In the genomic region with DNA sequence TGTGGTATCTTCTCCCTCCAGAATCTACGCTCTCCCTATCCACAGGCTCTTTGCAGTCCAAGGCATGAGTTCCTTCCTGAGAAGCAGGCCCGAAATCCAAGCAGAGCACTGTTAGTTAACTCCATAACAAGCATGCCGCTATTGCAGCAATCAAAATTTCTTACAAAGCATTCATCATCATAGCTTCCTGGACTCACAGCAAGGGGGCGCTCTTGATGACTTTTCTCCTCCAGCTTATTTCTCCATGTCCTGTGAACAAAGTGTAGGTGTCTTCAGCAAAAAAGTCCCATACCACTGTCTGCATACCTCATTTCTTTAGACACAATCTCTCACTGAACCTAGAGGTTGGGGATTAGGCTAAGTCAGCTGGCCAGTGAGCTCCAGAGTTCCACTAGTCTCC, we compare ENCODE assay signal across 17 mouse cellular contexts.
DNase-seq lines count a peak whose midpoint lies in the region; ATAC-seq and TF ChIP-seq lines count a peak whose summit lies in the region.
"Had no signal": no experiment of that assay in that cellular context is flagged by ENCODE, and none has a peak within 500 bp of the region (broad histone marks: within the 10 kb centered on the region; RNA-seq: fewer than 3 reads in every experiment).

No protein-coding gene starts in this region.

- TF ChIP-seq CTCF in layer of hippocampus, adult 2 months (conservative IDR thresholded peaks at IDR 0.05) = peak; percentile 55
- peak; percentile 45 for TF ChIP-seq CTCF in E14TG2a.4 (conservative IDR thresholded peaks at IDR 0.05; ENCODE audit: low read length)

- no peaks in the 10 kb centered on the region for H3K36me3 ChIP-seq in E14TG2a.4 (ENCODE audit: insufficient read depth, low read length)
- H3K36me3 ChIP-seq: embryonic facial prominence, embryonic 10.5 days; hindbrain, embryonic 15.5 days; limb, embryonic 12.5 days; lung, embryonic 15.5 days; midbrain, embryonic 12.5 days had no signal

- no peak overlapping the region for H3K27ac ChIP-seq in layer of hippocampus, adult 2 months
- H3K27ac ChIP-seq: embryonic facial prominence, embryonic 10.5 days; hindbrain, embryonic 15.5 days; limb, embryonic 12.5 days; lung, embryonic 15.5 days; midbrain, embryonic 12.5 days had no signal

- H3K4me1 ChIP-seq in E14TG2a.4 (replicated peaks; ENCODE audit: low read depth, low read length) = no peaks in the 10 kb centered on the region
- H3K4me1 ChIP-seq: hindbrain, embryonic 15.5 days had no signal

- H3K4me3 ChIP-seq in layer of hippocampus, adult 2 months = no peak overlapping the region
- H3K4me3 ChIP-seq in E14TG2a.4 (replicated peaks; ENCODE audit: low read length) = no peak overlapping the region
- H3K4me3 ChIP-seq: embryonic facial prominence, embryonic 10.5 days; hindbrain, embryonic 15.5 days; limb, embryonic 12.5 days; lung, embryonic 15.5 days; midbrain, embryonic 12.5 days; myocyte had no signal

- H3K27me3 ChIP-seq in E14TG2a.4 (ENCODE audit: insufficient read depth, low read length) = 0 out of 2 replicates have a peak, but pooled peaks cover 6% of the 10 kb centered on the region
- H3K27me3 ChIP-seq: hindbrain, embryonic 15.5 days; limb, embryonic 12.5 days; lung, embryonic 15.5 days; midbrain, embryonic 12.5 days had no signal

- no peak for ATAC-seq in CD4-positive, CD25-positive, alpha-beta regulatory T cell, adult 4 months

- no peaks in the 10 kb centered on the region for H3K9me3 ChIP-seq in E14TG2a.4 (ENCODE audit: low read length)
- H3K9me3 ChIP-seq: embryonic facial prominence, embryonic 10.5 days; hindbrain, embryonic 15.5 days; limb, embryonic 12.5 days; lung, embryonic 15.5 days; midbrain, embryonic 12.5 days had no signal

- DNase-seq in CD4-positive, CD25-positive, alpha-beta regulatory T cell, adult 2 months (ENCODE audit: low read depth, low spot score) = peak; percentile 19
- no peak for DNase-seq in layer of hippocampus, adult 2 months (ENCODE audit: low spot score in 2 of 2)
- DNase-seq in layer of hippocampus, adult 11-12 months (ENCODE audit: low spot score) = no peak
- DNase-seq in induced T-regulatory cell, adult 2 months (ENCODE audit: low read depth) = peak; percentile 18
- DNase-seq in testis, postnatal 10 days (ENCODE audit: low spot score) = no peak
- DNase-seq in urinary bladder, adult 2 months (ENCODE audit: low spot score) = no peak
- DNase-seq: cerebellum, postnatal 14 days; layer of hippocampus, postnatal 36 days; right cerebral cortex, postnatal 14 days had no signal

Comparison
In these comparisons a context has a peak if more than half of its experiments do, and no peak if none do; other contexts are left out.
1. DNase-seq: peak in CD4-positive, CD25-positive, alpha-beta regulatory T cell, adult 2 months (single experiment) and induced T-regulatory cell, adult 2 months (single experiment); none in layer of hippocampus, adult 2 months (0 of 2), layer of hippocampus, adult 11-12 months (single experiment), testis, postnatal 10 days (single experiment) and urinary bladder, adult 2 months (single experiment).